Mouse (Mus musculus) adrenal gland, postnatal 4 days (tissue): Measurements from ENCODE around the gene Lsr. TPM values are rescaled to one million over a fixed set of nuclear protein-coding genes. Genes with fewer than 3 reads are reported as not detected.
"Not testable (repeated sequence)": the region's sequence is repeated elsewhere in the genome, so short reads cannot be mapped to it uniquely, and the experiment has no call there.

Experiments used
- DNase-seq, 2 experiments: peaks; one replicate each; pipeline ENCODE4 v3.0.0; 2021 to 2022; ENCODE audit warnings: low spot score in 2 of 2, mixed read lengths in 2 of 2
- total RNA-seq, 2 experiments: library from RNA; stranded (reverse); gene quantifications; 2 replicates each; pipeline ENCODE4 v1.2.3; 2021

Gene Lsr
- total RNA-seq, 2 experiments from 2014 or later: 15.2 to 17.6 TPM

DNA sequence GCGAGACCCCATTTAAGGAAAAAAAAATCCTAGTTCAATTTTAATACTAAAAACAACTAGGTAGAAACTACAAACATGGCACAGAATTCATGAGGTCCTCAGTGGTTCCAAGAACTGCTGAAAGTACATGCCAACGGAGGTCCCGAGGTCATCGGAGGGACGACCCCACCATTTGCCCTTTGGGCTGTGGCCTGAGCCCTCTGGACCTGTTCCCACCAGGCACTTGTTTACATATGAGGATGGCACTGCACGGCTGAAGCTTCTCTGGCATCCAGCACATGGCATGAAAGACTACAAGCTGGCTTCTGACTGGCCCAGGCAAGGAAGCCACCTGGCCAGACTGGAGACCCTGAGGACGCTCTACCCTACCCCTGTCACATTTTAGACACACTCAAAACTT lies 8.9 kb downstream of the Lsr start:
- DNase-seq: no peak

DNA sequence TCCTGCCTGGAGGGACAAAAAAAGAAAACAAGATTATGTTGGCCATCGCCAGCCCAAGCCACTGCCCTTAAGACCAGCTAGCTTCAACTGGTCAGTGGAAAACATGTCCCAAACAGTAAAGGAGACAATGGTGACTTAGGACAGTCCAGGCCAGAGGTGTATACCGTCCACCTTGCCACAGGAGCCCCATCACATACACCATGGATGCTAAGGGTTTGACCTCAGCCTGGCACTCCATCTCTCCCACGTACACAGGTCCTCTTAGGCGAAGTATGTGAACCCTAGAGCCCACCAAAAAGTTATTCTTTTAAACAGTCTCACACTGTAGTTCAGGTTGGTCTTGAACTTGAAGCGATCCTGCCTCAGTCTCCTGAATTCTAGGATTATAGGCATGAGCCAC lies 10.4 kb downstream of the Lsr start:
- DNase-seq: no peak

DNA sequence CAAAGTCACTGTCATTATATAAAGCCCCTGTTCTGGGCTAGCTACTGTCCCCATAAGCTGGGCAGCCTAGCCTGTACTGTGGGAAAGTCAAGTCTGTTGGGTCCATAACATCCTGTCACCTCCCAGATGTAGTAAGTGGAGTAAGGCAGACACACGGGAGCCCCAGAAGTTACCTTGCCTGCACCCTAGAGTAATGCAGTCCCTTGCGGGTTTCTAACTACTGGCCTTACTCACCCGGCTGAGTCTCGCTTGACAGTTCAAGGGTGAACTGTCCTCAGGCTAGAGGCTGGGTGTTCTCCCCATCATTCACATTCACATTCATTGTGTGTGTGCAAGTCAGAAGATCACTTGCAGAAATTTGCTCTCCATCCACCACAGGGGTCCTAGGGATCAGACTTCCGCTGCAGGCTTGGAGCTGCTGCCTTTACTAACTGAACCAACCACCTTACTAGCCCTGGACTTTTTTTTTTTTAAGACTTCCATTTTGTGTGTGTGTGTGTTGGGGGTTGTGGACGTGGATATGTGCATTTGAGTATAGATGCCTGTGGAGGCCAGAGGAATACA lies 13.4 kb downstream of the Lsr start:
- no peak for DNase-seq

DNA sequence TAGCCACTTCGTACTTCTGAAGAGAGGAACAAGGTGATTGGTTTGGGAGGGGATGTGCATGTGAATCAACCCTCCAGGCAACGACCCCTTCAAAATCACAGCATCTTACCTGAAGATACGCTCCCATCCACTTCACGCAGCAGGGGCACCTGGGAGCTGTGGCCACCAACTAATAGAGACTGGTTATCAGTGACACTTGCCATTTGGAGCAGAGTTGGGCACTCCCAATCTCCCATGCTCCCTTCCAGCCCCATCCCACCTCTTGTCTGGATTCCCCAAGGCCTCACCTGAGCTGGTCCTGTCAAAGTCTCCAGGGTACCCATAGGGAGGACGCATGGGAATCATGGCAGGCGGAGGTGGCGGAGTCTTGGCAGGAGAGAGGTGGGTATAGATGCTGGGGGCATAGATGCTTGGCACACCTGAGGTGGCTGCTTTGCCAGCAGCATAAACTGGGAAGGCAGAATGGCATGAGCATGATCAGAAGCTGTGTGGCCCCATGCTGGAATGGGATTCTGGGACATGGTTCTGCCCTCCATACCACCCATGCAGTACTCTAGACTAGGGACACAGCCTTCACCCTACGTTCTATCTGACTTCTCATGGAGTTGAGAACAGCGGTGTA lies 14.3 kb downstream of the Lsr start:
- DNase-seq: no peak

DNA sequence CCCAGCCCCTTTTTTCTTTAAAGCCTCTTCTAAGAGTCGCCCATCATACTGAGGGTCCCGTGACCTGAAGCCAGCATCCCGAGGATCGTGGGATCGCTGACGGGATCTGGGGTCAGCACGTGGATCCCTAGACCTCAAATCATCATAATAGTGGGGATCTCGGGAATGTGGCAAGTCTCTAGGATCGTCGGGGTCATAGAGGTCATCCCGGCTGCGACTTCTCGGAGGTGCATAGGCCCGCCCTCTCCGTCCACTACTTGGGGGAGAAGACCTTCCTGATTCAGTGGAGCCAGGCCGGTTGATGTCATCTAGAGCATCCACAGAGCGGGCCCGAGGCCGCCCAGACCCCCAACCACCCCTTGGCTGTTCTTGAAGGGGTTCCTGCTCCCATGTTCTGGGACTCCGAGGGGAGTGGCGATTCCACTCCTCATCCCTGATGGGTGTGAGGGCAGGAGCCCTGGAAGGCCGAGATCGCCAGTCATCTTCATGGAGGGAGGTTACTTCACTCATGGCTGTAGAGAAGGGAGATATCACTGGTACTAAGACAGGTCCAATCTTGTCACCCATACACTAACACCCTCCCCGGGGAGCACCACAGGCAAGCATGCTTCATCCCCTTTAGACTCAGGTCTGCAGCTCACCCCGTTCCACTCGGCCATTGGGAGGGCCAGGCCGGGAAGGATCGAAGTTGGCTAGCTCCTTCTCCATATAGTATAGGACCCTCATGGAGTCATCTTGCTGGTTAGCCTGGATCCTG lies 15.0 kb downstream of the Lsr start:
- no peak for DNase-seq

DNA sequence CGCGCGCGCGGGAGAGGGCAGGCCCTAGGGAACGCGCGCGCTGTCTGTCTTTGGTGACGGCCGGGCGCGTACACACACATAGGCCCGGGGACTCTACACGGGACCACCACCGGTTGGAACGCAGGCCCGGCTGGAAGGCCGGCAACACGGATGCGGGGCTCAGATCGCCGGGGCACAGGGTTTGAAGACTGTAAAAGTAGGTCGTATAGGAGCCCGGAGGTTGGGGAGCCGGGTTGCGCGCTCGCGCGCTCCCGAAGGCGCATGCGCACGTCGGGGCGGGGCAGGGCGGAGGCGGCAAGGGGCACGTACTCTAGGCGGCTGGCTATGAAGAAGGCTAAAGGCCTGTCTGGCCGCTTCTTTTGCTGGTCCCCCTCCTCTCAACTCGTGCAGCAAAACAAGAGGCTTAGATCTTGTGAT lies 15.9 kb downstream of the Lsr start:
- DNase-seq: peak; percentile 88 to 89

DNA sequence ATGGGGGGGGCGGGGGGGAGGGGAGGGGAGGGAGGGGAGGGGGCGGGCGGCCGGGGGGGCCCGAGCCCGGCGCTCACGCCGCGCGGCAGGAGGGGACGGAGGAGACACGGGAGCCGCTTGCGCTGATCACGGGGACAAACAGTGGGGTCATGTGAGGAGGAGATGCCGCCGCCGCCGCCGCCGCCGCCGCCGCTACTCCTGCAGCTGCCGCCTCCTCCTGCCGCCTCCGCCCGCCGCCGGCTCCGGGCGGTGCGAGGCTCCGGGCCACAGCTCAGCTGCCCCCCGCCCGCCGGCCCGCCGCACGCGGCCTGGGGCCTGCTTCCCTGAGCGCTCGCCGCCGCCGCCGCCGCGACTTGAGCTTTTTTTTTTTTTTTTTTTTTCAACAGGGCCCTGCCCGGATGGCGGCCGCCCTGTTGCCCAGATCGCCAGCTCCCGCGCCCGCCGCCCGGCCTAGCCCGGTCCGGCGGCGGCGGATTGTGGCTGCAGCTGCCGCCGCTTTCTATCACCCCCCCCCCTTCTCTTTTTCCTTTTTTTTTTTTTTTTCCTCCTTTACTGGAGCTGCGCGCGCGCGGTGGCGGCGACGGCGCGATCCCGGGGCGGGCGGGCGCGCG lies 16.4 kb downstream of the Lsr start, which contains the start of gene Usf2:
Gene Usf2 (minus strand): TSS at position 48 of the 611 bp plus-strand sequence.
- DNase-seq: peak; percentile 60 to 63

DNA sequence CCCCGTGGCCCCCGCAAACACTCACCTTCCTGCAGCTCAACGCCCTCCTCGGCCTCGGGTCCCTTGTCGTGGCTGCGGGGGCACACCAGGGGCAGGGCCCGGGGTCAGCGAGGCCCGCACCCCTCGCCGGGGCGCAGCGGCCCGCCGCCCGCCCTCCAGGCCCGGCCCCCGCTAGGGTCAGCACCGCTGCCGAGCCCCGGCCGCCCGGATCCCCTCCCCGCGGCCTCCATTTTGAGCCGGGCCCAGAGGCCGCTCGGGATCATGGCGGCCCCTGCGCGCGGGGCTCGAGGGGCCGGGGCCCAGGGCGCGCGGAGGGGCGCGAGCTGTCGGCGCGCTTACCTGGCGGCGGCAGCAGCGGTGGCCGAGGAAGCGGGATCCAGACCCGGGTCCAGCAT lies 16.9 kb downstream of the Lsr start:
- DNase-seq: no peak

DNA sequence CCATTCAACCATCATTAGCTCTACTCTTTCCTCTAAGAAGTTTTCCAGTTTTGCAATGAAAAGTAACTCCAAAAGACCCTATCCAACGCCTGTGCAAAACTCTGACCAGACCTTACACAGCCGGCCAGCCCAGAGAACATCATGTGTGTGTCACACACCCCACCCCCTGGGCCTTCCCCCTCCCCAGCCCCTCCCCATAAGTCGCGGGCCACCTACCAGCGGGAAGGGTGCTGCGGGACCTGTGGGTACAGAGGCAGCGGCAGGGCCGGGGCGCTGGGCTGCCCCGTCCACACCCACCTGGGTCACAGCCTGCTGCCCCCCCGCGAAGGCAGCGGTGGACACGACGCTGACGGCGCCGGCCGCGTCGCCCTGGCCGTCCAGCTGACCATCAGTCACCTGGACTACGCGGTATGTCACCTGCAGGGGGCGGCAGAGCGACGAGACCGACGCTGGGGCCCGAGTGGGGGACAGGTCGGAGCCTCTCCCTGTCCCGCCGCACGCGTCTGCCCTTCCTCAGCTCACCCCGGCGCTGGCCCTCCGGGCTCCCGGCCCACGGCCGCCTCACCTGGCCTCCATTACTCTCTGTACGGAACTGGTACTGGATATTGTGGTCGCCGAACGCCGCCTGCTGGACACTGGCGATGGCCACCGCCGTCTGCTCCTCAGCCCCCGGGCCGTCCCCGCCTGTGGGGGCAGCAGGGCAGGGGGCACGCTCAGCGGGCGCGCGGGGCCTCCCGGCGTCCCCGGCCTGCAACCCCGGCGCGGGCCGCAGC lies 17.5 kb downstream of the Lsr start:
- peak; percentile 82 to 86 for DNase-seq

DNA sequence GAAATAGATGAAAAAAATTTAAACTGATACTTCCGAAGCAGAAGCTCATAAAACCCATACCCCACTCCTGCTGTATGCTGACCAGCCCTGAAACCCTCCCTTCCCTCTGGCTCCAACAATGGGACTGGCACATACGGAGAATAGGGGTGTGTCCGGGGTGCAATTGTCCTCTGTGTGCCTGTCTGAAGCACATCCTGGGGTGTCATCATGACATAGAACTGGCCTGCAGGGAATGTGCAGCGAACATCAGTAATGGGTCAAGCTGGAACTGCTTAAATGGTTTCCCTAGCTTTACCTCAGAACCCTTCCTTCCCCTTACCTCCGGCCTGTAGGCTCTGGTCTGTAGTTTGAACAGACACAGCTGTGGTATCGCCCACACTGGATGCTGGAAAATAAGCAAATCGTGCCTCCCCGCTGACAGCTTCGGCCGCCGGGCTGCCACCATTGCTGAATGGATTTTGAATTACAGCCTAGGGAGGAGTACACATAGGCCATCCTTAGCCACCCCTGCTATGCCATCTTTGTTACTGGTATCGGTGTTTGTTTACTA lies 18.2 kb downstream of the Lsr start:
- no peak for DNase-seq

DNA sequence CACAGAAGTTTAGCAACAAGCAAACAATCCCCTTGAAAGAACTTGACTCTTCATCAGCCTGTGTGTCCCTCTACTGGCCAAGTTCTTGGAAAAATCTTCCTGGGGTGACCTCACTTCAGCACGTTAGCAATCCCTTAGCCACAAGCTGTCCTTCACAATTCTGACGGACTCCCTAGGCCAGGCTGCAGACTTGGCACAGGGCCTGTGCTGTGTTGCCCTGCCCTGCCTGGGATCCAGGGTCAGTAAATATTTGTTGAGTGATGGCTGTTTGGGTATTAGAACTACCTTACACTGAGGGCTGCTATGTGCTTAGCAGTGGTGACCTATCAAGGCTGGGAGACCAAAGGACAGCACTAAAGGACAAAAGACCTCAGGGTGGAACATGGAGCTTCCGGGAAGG lies 19.2 kb downstream of the Lsr start:
- DNase-seq: no peak

DNA sequence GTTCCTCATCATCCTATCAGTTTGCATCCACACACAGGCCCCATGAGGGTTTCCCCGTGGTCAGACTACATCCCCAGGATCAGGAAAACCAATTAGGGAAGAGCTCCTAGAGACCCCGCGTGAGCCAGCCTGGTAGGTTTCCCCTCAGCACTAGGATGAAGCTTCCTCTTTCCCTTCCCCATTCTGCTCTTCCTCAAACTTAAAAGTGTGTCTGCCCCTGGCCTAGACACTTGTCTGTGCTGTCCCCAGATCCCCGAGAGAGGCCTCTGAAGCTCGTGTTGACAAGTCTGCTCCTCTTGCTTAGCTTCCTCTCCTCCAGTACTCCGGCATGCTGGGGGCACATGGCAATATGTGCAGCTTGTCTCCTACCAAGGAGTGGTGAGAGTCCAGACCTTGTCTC lies 19.8 kb downstream of the Lsr start:
- DNase-seq: no peak

DNA sequence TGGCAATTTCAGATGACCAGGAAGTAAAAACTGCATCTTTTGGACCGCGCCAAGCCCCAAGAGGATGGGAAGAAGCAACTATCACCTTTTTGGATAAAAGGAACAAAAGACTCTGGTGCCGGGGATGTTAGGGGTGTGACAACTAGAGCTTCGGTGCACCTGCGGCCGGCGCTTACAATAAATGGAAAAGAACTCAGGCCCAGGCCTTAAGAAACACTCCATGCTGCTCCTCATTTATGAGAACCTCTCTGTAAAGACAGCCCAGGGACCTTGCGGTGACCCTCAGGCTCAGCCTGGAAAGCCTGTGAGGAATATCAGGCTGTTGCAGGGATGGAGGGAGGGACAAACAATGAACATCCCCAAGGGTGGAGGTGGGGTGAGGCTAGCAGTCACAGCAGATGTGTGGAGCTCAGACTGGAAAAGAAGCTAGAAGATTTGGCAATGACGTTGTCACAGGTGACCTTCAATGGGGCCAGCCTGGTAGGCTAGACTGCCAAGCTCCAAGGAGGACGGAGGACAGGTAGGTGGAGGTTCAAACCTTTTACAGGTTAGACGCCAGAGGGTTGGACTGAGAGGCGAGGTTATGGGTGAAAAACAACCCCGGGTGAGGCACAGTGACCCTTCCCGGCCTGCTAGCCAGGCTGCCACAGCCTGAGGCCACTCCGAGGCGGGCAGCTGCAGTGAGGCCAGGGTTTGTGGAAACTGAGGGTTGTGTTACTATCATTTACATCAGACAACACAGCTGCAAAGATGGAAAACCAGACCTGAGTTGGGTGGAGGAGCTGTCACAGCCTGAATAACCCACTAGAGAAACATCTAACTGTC lies 20.6 kb downstream of the Lsr start:
- DNase-seq: no peak

DNA sequence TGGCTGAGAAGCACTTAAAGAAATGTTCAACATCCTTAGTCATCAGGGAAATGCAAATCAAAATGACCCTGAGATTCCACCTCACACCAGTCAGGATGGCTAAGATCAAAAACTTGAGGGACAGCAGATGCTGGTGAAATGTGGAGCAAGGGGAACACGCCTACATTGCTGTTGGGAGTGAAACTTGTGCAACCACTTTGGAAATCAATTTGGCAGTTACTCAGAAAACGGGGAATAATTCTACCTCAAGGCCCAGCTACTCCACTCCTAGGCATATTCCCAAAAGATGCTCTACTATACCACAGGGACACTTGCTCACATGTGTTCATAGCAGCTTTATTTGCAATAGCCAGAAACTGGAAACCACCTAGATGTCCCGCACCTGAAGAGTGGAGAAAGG lies 23.4 kb downstream of the Lsr start:
- DNase-seq: not testable (repeated sequence)

DNA sequence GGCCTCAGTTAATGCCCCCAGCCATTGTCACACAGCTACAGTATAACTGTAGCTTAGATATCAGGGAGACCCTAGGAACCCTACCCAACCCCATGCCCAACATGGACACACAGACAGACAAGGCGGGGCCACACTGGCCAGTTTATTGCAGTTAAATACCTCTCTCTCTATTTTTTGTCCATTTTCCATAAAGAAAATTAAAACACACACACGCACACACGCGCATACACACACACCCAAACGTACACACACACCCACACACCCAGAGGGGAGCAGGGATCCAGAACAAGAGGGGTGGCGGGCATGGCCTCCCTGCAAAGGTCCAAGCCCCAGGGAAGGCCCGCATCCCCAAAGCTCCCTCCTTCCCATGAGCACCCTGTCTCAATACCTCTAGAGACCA lies 27.4 kb downstream of the Lsr start:
- DNase-seq: no peak

DNA sequence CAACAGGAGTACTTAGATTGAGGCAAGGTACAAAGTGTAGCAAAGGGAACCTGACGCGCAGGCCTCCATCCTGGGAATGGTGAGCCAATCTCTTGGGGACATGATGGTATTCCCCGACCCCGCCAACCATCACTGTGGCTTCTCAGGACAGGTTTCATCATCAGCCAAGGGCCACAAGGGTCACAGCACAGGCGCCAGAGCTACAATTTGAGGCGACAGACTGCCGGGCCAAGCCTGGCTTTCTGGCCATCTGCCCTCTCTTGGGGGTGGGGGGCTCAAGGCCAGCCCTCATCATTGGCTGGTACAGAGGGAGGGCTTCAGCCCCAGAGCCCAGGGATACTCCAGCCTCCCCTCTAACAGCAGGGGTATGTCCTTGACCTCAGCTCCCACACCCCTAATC lies 27.8 kb downstream of the Lsr start:
- not testable (repeated sequence) for DNase-seq

DNA sequence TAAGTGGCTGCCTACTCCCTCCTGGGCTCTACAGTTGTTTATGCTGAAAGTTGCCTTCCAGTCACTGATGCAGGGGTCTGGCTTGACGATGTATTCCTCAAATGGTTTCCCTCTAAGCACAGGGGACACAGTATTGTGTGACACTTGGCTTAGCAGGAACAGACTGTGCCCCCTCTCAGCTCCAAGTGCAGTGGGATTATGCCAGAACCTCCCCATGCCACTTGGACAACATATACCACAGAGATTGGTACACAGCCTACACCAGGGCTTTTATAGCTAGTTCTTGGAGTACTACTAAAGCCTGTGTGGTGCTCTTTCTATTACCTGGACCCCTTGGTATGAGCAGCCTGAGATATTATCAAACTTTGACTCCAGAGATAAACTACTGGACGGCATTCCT lies 28.6 kb downstream of the Lsr start:
- not testable (repeated sequence) for DNase-seq

DNA sequence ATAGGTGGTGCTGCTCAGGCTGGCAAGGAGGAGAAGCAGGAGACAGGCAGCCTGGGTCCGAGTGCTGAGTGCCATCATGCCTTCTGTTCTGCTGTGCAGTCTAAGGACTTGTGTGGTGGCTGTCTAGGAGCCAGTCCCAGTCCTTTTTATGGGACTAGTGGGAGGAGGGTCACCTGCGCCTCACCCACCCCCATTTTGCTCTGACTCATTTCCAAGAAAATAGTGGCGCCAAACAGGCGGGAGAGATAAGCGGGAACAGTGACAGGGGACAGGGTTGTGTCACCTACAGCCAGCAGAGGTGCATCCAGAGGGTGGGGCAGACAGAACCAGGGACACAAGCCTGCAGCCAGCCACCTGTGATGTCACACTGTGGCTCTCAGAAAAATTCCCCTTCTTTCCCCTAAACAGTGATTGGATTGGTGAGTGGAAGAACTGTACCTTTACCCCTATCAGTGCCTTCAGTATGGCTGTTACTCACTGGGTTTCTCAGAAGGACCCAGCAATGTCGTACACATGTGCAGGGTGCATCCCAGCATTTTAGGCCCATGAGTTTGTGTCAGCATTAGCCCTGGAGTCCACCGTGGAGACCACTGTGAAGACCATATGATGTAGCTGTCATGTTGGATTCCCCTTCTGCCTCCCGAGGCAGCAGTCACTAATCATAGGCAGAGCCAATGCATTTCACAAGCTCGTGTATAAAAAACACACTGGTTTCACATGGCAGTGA lies 29.2 kb downstream of the Lsr start, which contains the start of gene Hamp:
Gene Hamp (minus strand): TSS at position 124 of the 727 bp plus-strand sequence.
- no peak for DNase-seq

DNA sequence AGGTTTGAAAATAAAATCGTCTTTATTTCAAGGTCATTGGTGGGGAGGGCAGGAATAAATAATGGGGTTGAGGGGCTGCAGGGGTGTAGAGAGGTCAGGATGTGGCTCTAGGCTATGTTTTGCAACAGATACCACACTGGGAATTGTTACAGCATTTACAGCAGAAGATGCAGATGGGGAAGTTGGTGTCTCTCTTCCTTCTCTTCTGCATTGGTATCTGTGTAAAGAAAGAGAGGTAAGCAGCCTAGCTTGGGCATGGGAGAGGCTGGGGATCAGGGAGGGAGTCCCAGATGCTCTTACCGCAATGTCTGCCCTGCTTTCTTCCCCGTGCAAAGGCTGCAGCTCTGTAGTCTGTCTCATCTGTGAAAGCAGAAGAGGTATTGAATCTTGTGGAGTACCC lies 30.9 kb downstream of the Lsr start:
- not testable (repeated sequence) for DNase-seq
